Mouse (Mus musculus) liver, adult 2 months (tissue): ENCODE measurements around the gene Rnf121. TPM values are rescaled to one million over a fixed set of nuclear protein-coding genes. Genes with fewer than 3 reads are reported as not detected.

Experiments
- DNase-seq: peaks from one replicate; pipeline ENCODE4 v3.0.0-alpha.2; 2011; ENCODE audit warnings: low read depth, low spot score; ENCODE audit errors: extremely low read depth
- H3K27ac ChIP-seq: fragments of 200-500 bp; replicated peaks from 2 replicates; pipeline ENCODE4 v1.5.1; 2012; ENCODE audit warnings: low read depth, mild to moderate bottlenecking, control low read depth, inconsistent platforms, low read length; ENCODE audit not compliant: insufficient read depth
- H3K27me3 ChIP-seq: fragments of 200-500 bp; 2 replicates; pipeline ENCODE4 v1.6.1; 2012; ENCODE audit warnings: mild to moderate bottlenecking, moderate library complexity, low read length, inconsistent platforms; ENCODE audit not compliant: control insufficient read depth, insufficient read depth
- H3K36me3 ChIP-seq: fragments of 200-500 bp; 2 replicates; pipeline ENCODE4 v1.6.1; 2012; ENCODE audit warnings: low read length, inconsistent platforms; ENCODE audit not compliant: control insufficient read depth, insufficient read depth
- H3K4me1 ChIP-seq: fragments of 200-500 bp; 2 replicates; pipeline ENCODE4 v1.6.1; 2011; ENCODE audit warnings: low read length; ENCODE audit not compliant: control insufficient read depth, insufficient read depth
- H3K4me3 ChIP-seq: fragments of 200-500 bp; 2 replicates; pipeline ENCODE4 v1.5.1; 2011; ENCODE audit warnings: low read depth, mild to moderate bottlenecking, control low read depth, low read length, moderate library complexity; ENCODE audit not compliant: insufficient read depth
- H3K79me2 ChIP-seq: fragments of 200-500 bp; 2 replicates; pipeline ENCODE4 v1.6.1; 2012; ENCODE audit warnings: inconsistent platforms, mild to moderate bottlenecking, low read length, moderate library complexity; ENCODE audit not compliant: control insufficient read depth, insufficient read depth
- H3K9ac ChIP-seq: fragments of 200-500 bp; 2 replicates; pipeline ENCODE4 v1.6.1; 2012; ENCODE audit warnings: low read depth, mild to moderate bottlenecking, control low read depth, inconsistent platforms, low read length
- CTCF ChIP-seq: fragments of 200-500 bp; IDR thresholded peaks from 2 replicates; pipeline ENCODE4 v1.5.1; 2011; ENCODE audit warnings: low read depth, low read length, control low read depth
- POLR2A ChIP-seq: fragments of 200-500 bp; IDR thresholded peaks from 2 replicates; pipeline ENCODE4 v1.6.1; 2011; ENCODE audit warnings: low read length, control low read depth; ENCODE audit not compliant: insufficient read depth; ENCODE audit errors: extremely low read depth
- WGBS: fragments of 180-500 bp; shearing (Covaris S2); methylation state at CpG from one replicate; pipeline ENCODE4 v1.1.7; 2018; 5-methylcytosine and 5-hydroxymethylcytosine counted together
- polyA plus RNA-seq: library from polyadenylated mRNA; depleted of rRNA; stranded (reverse); fragments of >200 nt; gene quantifications from 2 replicates; pipeline ENCODE4 v1.2.3, GENCODE M21; 2012
- total RNA-seq: library from RNA; depleted of rRNA; stranded (reverse); fragments of >200 nt; gene quantifications from 2 replicates; pipeline ENCODE4 v1.2.3, GENCODE M21; 2014

Rnf121 gene
- total and polyA plus RNA-seq, 2 experiments, result 17.1 to 18.3 TPM

- Histone ChIP-seq H3K27me3 (no peaks in the 10 kb centered on the region), H3K4me3 (no peak overlapping the region; the same call in 1 of the 2 replicates), H3K4me1 (no peaks in the 10 kb centered on the region), H3K79me2 (no peaks in the 10 kb centered on the region; the same call in 1 of the 2 replicates), H3K9ac (no peak overlapping the region), H3K27ac (no peak overlapping the region), H3K36me3 (peaks cover 65% of the 10 kb centered on the region)
- TF ChIP-seq CTCF (peak; percentile 97), POLR2A (no peak)
- 69% methylated on average over 14 of the region's 14 CpGs for WGBS
- DNase-seq, result peak; percentile 49
These were observed 66.9 kb downstream of the Rnf121 start for GRCm38 (mm10) chr7:101998194-101998927.

GRCm38 (mm10) chr7:101994241-101994640 is 71.0 kb downstream of the Rnf121 start:
- TF ChIP-seq POLR2A, result no peak
- no peak for TF ChIP-seq CTCF
- DNase-seq, result no peak
- Histone ChIP-seq H3K27me3 (no peaks in the 10 kb centered on the region), H3K36me3 (peaks cover 64% of the 10 kb centered on the region), H3K9ac (no peak overlapping the region), H3K79me2 (no peaks in the 10 kb centered on the region), H3K4me3 (no peak overlapping the region), H3K4me1 (no peaks in the 10 kb centered on the region), H3K27ac (no peak overlapping the region)
- 85% methylated on average over 3 of the region's 3 CpGs for WGBS

GRCm38 (mm10) chr7:101985081-101985480 is 80.2 kb downstream of the Rnf121 start:
- Histone ChIP-seq H3K4me3 (no peak overlapping the region), H3K36me3 (peaks cover 17% of the 10 kb centered on the region), H3K27ac (no peak overlapping the region; the same call in 1 of the 2 replicates), H3K79me2 (peaks cover 13% of the 10 kb centered on the region; the same call in 1 of the 2 replicates), H3K9ac (no peak overlapping the region), H3K27me3 (no peaks in the 10 kb centered on the region), H3K4me1 (peaks cover 16% of the 10 kb centered on the region)
- DNase-seq, result peak; percentile 72
- WGBS, result 44% methylated on average over 3 of the region's 3 CpGs
- TF ChIP-seq POLR2A, result no peak
- no peak for TF ChIP-seq CTCF

GRCm38 (mm10) chr7:101982735-101983134 is 82.5 kb downstream of the Rnf121 start:
- no peak overlapping the region for H3K9ac ChIP-seq
- 13% methylated on average over 1 of the region's 1 CpGs for WGBS
- H3K36me3 ChIP-seq, result peaks cover 5% of the 10 kb centered on the region
- H3K27me3 ChIP-seq, result no peaks in the 10 kb centered on the region
- H3K79me2 ChIP-seq, result peaks cover 13% of the 10 kb centered on the region; the same call in 1 of the 2 replicates
- H3K4me1 ChIP-seq, result peaks cover 16% of the 10 kb centered on the region
- TF ChIP-seq POLR2A (no peak), CTCF (no peak)
- H3K4me3 ChIP-seq, result no peak overlapping the region
- peak; percentile 96 for DNase-seq
- H3K27ac ChIP-seq, result peak overlapping the region; percentile 21

DNA sequence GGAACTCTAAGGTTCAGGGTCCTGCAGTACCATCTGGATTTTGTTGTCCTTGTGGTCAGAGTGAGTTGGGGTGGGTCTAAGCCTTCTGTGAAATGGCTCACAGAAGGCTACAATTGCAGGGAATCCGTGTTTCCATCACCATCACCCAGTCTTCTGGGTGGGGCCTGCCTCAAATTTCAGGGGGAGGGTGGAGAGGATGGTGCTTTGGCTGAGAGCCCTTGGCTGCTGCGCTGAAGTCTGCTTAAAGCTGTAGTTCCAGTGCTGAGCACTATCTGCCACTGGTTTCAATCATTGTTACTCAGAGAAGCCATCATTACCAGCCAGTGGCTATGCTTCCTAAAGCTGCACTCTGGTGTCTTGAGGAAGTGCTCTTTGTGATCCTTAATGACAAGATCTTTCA is 90.8 kb downstream of the Rnf121 start:
- no peak overlapping the region for H3K9ac ChIP-seq
- H3K4me3 ChIP-seq, result no peak overlapping the region
- DNase-seq, result peak; percentile 23
- H3K4me1 ChIP-seq, result peaks cover 16% of the 10 kb centered on the region
- TF ChIP-seq CTCF (no peak), POLR2A (no peak)
- H3K27me3 ChIP-seq, result no peaks in the 10 kb centered on the region
- no peak overlapping the region for H3K27ac ChIP-seq
- 10% methylated on average over 2 of the region's 2 CpGs for WGBS
- peaks cover 31% of the 10 kb centered on the region; the same call in 1 of the 2 replicates for H3K79me2 ChIP-seq
- peaks cover 5% of the 10 kb centered on the region; the same call in 1 of the 2 replicates for H3K36me3 ChIP-seq

- Histone ChIP-seq H3K4me1 (peaks cover 19% of the 10 kb centered on the region), H3K79me2 (peaks cover 31% of the 10 kb centered on the region; the same call in 1 of the 2 replicates), H3K27me3 (no peaks in the 10 kb centered on the region), H3K9ac (no peak overlapping the region), H3K36me3 (peaks cover 5% of the 10 kb centered on the region; the same call in 1 of the 2 replicates), H3K27ac (no peak overlapping the region), H3K4me3 (no peak overlapping the region)
- no peak for DNase-seq
- TF ChIP-seq POLR2A (no peak), CTCF (no peak)
- WGBS, result 71% methylated on average over 3 of the region's 3 CpGs
These were observed 91.5 kb downstream of the Rnf121 start for GRCm38 (mm10) chr7:101973730-101974129.
